Mouse (Mus musculus) embryo, embryonic 10 days (tissue): ENCODE results near the gene D430042O09Rik.
A peak's percentile ranks its signal among the peaks of the same experiment; 100 is the strongest.

Experiments used
- DNase-seq: peaks from one replicate; pipeline ENCODE4 v3.0.0-alpha.2; 2015; ENCODE audit warnings: low spot score

The D430042O09Rik gene

GRCm38 (mm10) chr7:125873971-125874495 is 166.3 kb downstream of the D430042O09Rik start:
- no peak for DNase-seq

GRCm38 (mm10) chr7:125878040-125878439 is 170.4 kb downstream of the D430042O09Rik start:
- no peak for DNase-seq

- DNase-seq = no peak
These were observed 175.5 kb downstream of the D430042O09Rik start for GRCm38 (mm10) chr7:125883232-125883631.

GRCm38 (mm10) chr7:125886116-125886680 is 178.5 kb downstream of the D430042O09Rik start:
- no peak for DNase-seq

- DNase-seq = peak; percentile 64
These were observed 179.4 kb downstream of the D430042O09Rik start for GRCm38 (mm10) chr7:125887124-125887523.

GRCm38 (mm10) chr7:125887761-125888160 is 180.1 kb downstream of the D430042O09Rik start:
- no peak for DNase-seq

GRCm38 (mm10) chr7:125888373-125888772 is 180.7 kb downstream of the D430042O09Rik start:
- DNase-seq = no peak

GRCm38 (mm10) chr7:125893621-125894020 is 185.9 kb downstream of the D430042O09Rik start:
- DNase-seq = no peak

GRCm38 (mm10) chr7:125897059-125897458 is 189.4 kb downstream of the D430042O09Rik start:
- no peak for DNase-seq

GRCm38 (mm10) chr7:125899036-125899435 is 191.3 kb downstream of the D430042O09Rik start:
- no peak for DNase-seq

- no peak for DNase-seq
These were observed 192.2 kb downstream of the D430042O09Rik start for GRCm38 (mm10) chr7:125899916-125900315.

GRCm38 (mm10) chr7:125900386-125901161 is 192.9 kb downstream of the D430042O09Rik start:
- no peak for DNase-seq

- no peak for DNase-seq
These were observed 213.1 kb downstream of the D430042O09Rik start for GRCm38 (mm10) chr7:125920801-125921200.

- DNase-seq = no peak
These were observed 216.4 kb downstream of the D430042O09Rik start for GRCm38 (mm10) chr7:125924044-125924443.
